Mouse (Mus musculus) testis, adult 2 months (tissue): ENCODE results near the gene Zfp827.

Source experiments
- CTCF ChIP-seq: fragments of 200-500 bp; IDR thresholded peaks from 2 replicates; pipeline ENCODE4 v1.5.1; 2012; ENCODE audit warnings: low read depth, mild to moderate bottlenecking, inconsistent platforms, low read length, moderate library complexity; ENCODE audit not compliant: control insufficient read depth, insufficient read depth, insufficient replicate concordance
- POLR2A ChIP-seq: fragments of 200-500 bp; IDR thresholded peaks from 2 replicates; pipeline ENCODE4 v1.6.1; 2012; ENCODE audit warnings: low read depth, mild to moderate bottlenecking, inconsistent platforms, low read length, moderate library complexity; ENCODE audit not compliant: control insufficient read depth

GRCm38 (mm10) chr8:79196481-79196880, 168.2 kb downstream of the Zfp827 start:
- TF ChIP-seq CTCF = no peak
- TF ChIP-seq POLR2A = no peak
